Mouse (Mus musculus): ENCODE data around the gene Tc2n. TPM values are rescaled to one million over a fixed set of nuclear protein-coding genes. Genes with fewer than 3 reads are reported as not detected.
A peak's percentile ranks its signal among the peaks of the same experiment; 100 is the strongest.

Tc2n gene
- polyA plus RNA-seq (2015; fragmentation: Nextera tagmentation; extraction: Ambion mirVana): 3.6 and 4.3 TPM in 2 replicates

GRCm38 (mm10) chr12:101718054-101718754 is at the start of gene Tc2n:
TSS of gene Tc2n (minus strand) at chr12:101718523.
- peak within 1 kb of the TSS; percentile 76 for H3K4me3 ChIP-seq (ENCODE audit: low read length)
- H3K36me3 ChIP-seq (ENCODE audit: control insufficient read depth, insufficient read depth, low read length): no peaks in the 10 kb centered on the region
- H3K9me3 ChIP-seq (ENCODE audit: control insufficient read depth, low read length): no peaks in the 10 kb centered on the region
- H3K27ac ChIP-seq (ENCODE audit: low read length): peak within 1 kb of the TSS; percentile 86
- peak within 1 kb of the TSS; percentile 77 for H3K9ac ChIP-seq (ENCODE audit: low read depth, low read length)
- H3K4me1 ChIP-seq (ENCODE audit: control insufficient read depth, insufficient read depth, low read length): peaks cover 3% of the 10 kb centered on the region; the same call in 1 of the 2 replicates
- peak within 1 kb of the TSS; percentile 93 for H3K4me2 ChIP-seq (ENCODE audit: low read depth, low read length)
- under 1% methylated on average over 73 of the region's 75 CpGs for WGBS
- ATAC-seq: peak; percentile 100
- H3K27me3 ChIP-seq (replicated peaks; ENCODE audit: control insufficient read depth, insufficient read depth, low read length): no peaks in the 10 kb centered on the region

- Histone ChIP-seq H3K9me3 (ENCODE audit: control insufficient read depth, low read length) (no peaks in the 10 kb centered on the region), H3K4me2 (ENCODE audit: low read depth, low read length) (no peak overlapping the region), H3K27ac (ENCODE audit: low read length) (peak overlapping the region; percentile 74), H3K9ac (ENCODE audit: low read depth, low read length) (no peak overlapping the region), H3K36me3 (ENCODE audit: control insufficient read depth, insufficient read depth, low read length) (no peaks in the 10 kb centered on the region), H3K4me1 (ENCODE audit: control insufficient read depth, insufficient read depth, low read length) (peaks cover 16% of the 10 kb centered on the region), H3K27me3 (replicated peaks; ENCODE audit: control insufficient read depth, insufficient read depth, low read length) (no peaks in the 10 kb centered on the region), H3K4me3 (ENCODE audit: low read length) (no peak overlapping the region)
- peak; percentile 76 for ATAC-seq
- WGBS: 43% methylated on average over 9 of the region's 9 CpGs
Observed at GRCm38 (mm10) chr12:101767306-101768053, 49.2 kb upstream of the Tc2n start.

GRCm38 (mm10) chr12:101766228-101766852 is 48.0 kb upstream of the Tc2n start:
- Histone ChIP-seq H3K4me3 (ENCODE audit: low read length) (no peak overlapping the region), H3K9ac (ENCODE audit: low read depth, low read length) (no peak overlapping the region), H3K27ac (ENCODE audit: low read length) (no peak overlapping the region), H3K9me3 (ENCODE audit: control insufficient read depth, low read length) (no peaks in the 10 kb centered on the region), H3K36me3 (ENCODE audit: control insufficient read depth, insufficient read depth, low read length) (no peaks in the 10 kb centered on the region), H3K4me2 (ENCODE audit: low read depth, low read length) (no peak overlapping the region), H3K4me1 (ENCODE audit: control insufficient read depth, insufficient read depth, low read length) (peaks cover 16% of the 10 kb centered on the region), H3K27me3 (replicated peaks; ENCODE audit: control insufficient read depth, insufficient read depth, low read length) (no peaks in the 10 kb centered on the region)
- ATAC-seq: no peak
- 76% methylated on average over 3 of the region's 3 CpGs for WGBS

GRCm38 (mm10) chr12:101764870-101765269 is 46.5 kb upstream of the Tc2n start:
- H3K27ac ChIP-seq (ENCODE audit: low read length): no peak overlapping the region
- peaks cover 16% of the 10 kb centered on the region for H3K4me1 ChIP-seq (ENCODE audit: control insufficient read depth, insufficient read depth, low read length)
- WGBS: 76% methylated on average over 5 of the region's 5 CpGs
- no peak overlapping the region for H3K9ac ChIP-seq (ENCODE audit: low read depth, low read length)
- peak; percentile 19; the same call in 1 of the 2 replicates for ATAC-seq
- H3K36me3 ChIP-seq (ENCODE audit: control insufficient read depth, insufficient read depth, low read length): no peaks in the 10 kb centered on the region
- H3K4me2 ChIP-seq (ENCODE audit: low read depth, low read length): no peak overlapping the region
- H3K27me3 ChIP-seq (replicated peaks; ENCODE audit: control insufficient read depth, insufficient read depth, low read length): no peaks in the 10 kb centered on the region
- H3K9me3 ChIP-seq (ENCODE audit: control insufficient read depth, low read length): no peaks in the 10 kb centered on the region
- no peak overlapping the region for H3K4me3 ChIP-seq (ENCODE audit: low read length)

- Histone ChIP-seq H3K36me3 (ENCODE audit: control insufficient read depth, insufficient read depth, low read length) (no peaks in the 10 kb centered on the region), H3K9me3 (ENCODE audit: control insufficient read depth, low read length) (no peaks in the 10 kb centered on the region), H3K4me2 (ENCODE audit: low read depth, low read length) (no peak overlapping the region), H3K27me3 (replicated peaks; ENCODE audit: control insufficient read depth, insufficient read depth, low read length) (no peaks in the 10 kb centered on the region), H3K9ac (ENCODE audit: low read depth, low read length) (no peak overlapping the region), H3K27ac (ENCODE audit: low read length) (no peak overlapping the region), H3K4me1 (ENCODE audit: control insufficient read depth, insufficient read depth, low read length) (peaks cover 16% of the 10 kb centered on the region), H3K4me3 (ENCODE audit: low read length) (no peak overlapping the region)
- ATAC-seq: no peak
- WGBS: 61% methylated on average over 3 of the region's 3 CpGs
Observed at GRCm38 (mm10) chr12:101763065-101763464, 44.7 kb upstream of the Tc2n start.

DNA sequence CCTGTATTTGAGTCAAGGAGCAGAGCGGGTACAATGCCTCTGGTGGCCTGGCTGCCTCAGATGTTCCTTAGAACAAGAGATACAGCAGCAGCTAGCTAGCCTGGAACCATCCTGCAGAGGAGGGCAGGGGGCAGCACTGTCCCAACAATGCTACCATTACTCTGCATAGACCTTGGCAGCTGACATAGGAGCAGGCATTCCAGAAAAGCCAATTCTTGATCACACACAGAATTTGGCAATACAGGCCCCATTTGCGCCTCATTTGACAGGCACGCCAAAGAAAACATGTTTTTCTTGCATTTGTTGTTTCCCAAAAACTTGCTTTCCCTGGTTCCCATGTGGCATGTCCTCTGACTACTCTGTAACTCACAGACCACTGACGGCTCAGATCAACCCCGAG is 43.7 kb upstream of the Tc2n start:
- no peaks in the 10 kb centered on the region for H3K9me3 ChIP-seq (ENCODE audit: control insufficient read depth, low read length)
- H3K4me1 ChIP-seq (ENCODE audit: control insufficient read depth, insufficient read depth, low read length): peaks cover 7% of the 10 kb centered on the region
- H3K4me3 ChIP-seq (ENCODE audit: low read length): no peak overlapping the region
- WGBS: 92% methylated on average over 5 of the region's 5 CpGs
- H3K27me3 ChIP-seq (replicated peaks; ENCODE audit: control insufficient read depth, insufficient read depth, low read length): no peaks in the 10 kb centered on the region
- no peaks in the 10 kb centered on the region for H3K36me3 ChIP-seq (ENCODE audit: control insufficient read depth, insufficient read depth, low read length)
- no peak overlapping the region for H3K27ac ChIP-seq (ENCODE audit: low read length)
- ATAC-seq: no peak
- no peak overlapping the region for H3K4me2 ChIP-seq (ENCODE audit: low read depth, low read length)
- no peak overlapping the region for H3K9ac ChIP-seq (ENCODE audit: low read depth, low read length)

DNA sequence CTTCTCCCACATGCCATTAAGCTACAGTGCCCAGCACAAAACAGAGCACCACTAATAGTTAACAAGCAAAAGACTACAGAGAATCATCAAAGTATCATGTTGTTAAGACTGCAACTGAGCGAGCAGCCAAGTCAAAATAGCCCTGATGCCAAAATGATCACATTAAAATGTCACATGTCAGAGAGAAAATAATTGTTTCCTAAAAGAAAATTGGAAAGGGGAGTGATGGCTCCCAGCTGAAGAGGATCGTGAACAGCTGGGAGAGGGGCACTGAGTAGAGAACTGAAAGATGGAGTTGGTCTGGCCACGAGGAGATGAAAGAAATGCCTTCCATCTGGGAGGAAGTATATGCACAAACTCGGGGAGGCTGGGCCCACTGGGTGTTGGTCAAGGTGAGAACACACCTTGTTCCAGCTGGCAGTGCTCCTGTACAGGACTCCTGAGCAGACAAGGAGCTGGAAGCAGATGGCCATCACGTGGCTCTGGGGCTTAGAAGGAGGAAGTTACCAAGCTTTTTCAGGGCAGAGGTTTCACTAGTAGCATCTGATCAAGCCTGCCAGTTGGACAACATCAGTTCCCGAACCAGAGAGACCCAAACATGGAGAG is 41.2 kb upstream of the Tc2n start:
- no peaks in the 10 kb centered on the region for H3K27me3 ChIP-seq (replicated peaks; ENCODE audit: control insufficient read depth, insufficient read depth, low read length)
- 59% methylated on average over 6 of the region's 6 CpGs for WGBS
- H3K9me3 ChIP-seq (ENCODE audit: control insufficient read depth, low read length): no peaks in the 10 kb centered on the region
- peak; percentile 82 for ATAC-seq
- H3K27ac ChIP-seq (ENCODE audit: low read length): peak overlapping the region; percentile 78
- no peaks in the 10 kb centered on the region; the same call in 1 of the 2 replicates for H3K4me1 ChIP-seq (ENCODE audit: control insufficient read depth, insufficient read depth, low read length)
- no peak overlapping the region for H3K9ac ChIP-seq (ENCODE audit: low read depth, low read length)
- no peak overlapping the region for H3K4me2 ChIP-seq (ENCODE audit: low read depth, low read length)
- H3K4me3 ChIP-seq (ENCODE audit: low read length): no peak overlapping the region
- H3K36me3 ChIP-seq (ENCODE audit: control insufficient read depth, insufficient read depth, low read length): no peaks in the 10 kb centered on the region

- peak; percentile 87 for ATAC-seq
Observed at GRCm38 (mm10) chr12:101758698-101759097, 40.4 kb upstream of the Tc2n start.

DNA sequence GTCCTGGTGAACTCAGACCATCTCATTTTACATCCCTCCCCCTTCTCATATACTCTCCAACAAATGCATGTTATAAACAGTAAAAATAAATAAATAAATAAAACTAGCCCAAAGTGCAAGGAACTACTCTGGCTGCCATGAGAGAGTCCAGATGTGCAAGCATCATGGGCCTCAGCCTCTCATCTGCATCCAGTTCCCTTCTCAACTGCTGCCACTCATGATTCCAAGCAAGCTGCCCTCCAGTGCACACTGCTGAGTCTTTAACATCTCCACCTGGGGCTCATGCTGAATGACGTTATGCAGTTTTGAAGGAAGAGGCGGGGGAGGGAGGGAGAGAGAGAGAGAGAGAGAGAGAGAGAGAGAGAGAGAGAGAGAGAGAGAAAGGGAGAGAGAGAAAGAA is 24.1 kb upstream of the Tc2n start:
- Histone ChIP-seq H3K27ac (ENCODE audit: low read length) (no peak overlapping the region), H3K36me3 (ENCODE audit: control insufficient read depth, insufficient read depth, low read length) (no peaks in the 10 kb centered on the region), H3K4me2 (ENCODE audit: low read depth, low read length) (no peak overlapping the region), H3K27me3 (replicated peaks; ENCODE audit: control insufficient read depth, insufficient read depth, low read length) (no peaks in the 10 kb centered on the region), H3K4me3 (ENCODE audit: low read length) (no peak overlapping the region), H3K9ac (ENCODE audit: low read depth, low read length) (no peak overlapping the region), H3K4me1 (ENCODE audit: control insufficient read depth, insufficient read depth, low read length) (no peaks in the 10 kb centered on the region), H3K9me3 (ENCODE audit: control insufficient read depth, low read length) (no peaks in the 10 kb centered on the region)
- 52% methylated on average over 2 of the region's 2 CpGs for WGBS
- no peak for ATAC-seq

More at GRCm38 (mm10) chr12:101758698-101759097, 40.4 kb upstream of the Tc2n start:
- no peak overlapping the region for H3K9ac ChIP-seq (ENCODE audit: low read depth, low read length)
- no peak overlapping the region for H3K4me3 ChIP-seq (ENCODE audit: low read length)
- H3K4me2 ChIP-seq (ENCODE audit: low read depth, low read length): no peak overlapping the region
- H3K27me3 ChIP-seq (replicated peaks; ENCODE audit: control insufficient read depth, insufficient read depth, low read length): no peaks in the 10 kb centered on the region
- no peaks in the 10 kb centered on the region for H3K9me3 ChIP-seq (ENCODE audit: control insufficient read depth, low read length)
- no peaks in the 10 kb centered on the region for H3K36me3 ChIP-seq (ENCODE audit: control insufficient read depth, insufficient read depth, low read length)
- peak overlapping the region; percentile 78 for H3K27ac ChIP-seq (ENCODE audit: low read length)
- no peaks in the 10 kb centered on the region; the same call in 1 of the 2 replicates for H3K4me1 ChIP-seq (ENCODE audit: control insufficient read depth, insufficient read depth, low read length)

Measured in intestine, embryonic 16.5 days (tissue).